Mouse (Mus musculus): ENCODE data around the gene Glipr1l1.
"Not testable (repeated sequence)": the region's sequence is repeated elsewhere in the genome, so short reads cannot be mapped to it uniquely, and the experiment has no call there.

GRCm38 (mm10) chr10:112125090-112125489 is 65.1 kb downstream of the Glipr1l1 start:
- not testable (repeated sequence) for TF ChIP-seq POLR2A (IDR thresholded peaks at IDR 0.05; ENCODE audit: borderline replicate concordance, low read depth, low read length); CTCF (IDR thresholded peaks at IDR 0.05; ENCODE audit: low read depth, low read length)

All from bone marrow macrophage, adult 2 months (primary cell).